In genomic region chr8:123254099-123254885, GRCm38 (mm10) we compare ENCODE assay signal across 8 mouse cellular contexts. TPM values are rescaled to one million over a fixed set of nuclear protein-coding genes. Genes with fewer than 3 reads are reported as not detected.
DNase-seq lines count a peak whose midpoint lies in the region; ATAC-seq lines count a peak whose summit lies in the region.

Gene Zfp276 (plus strand): TSS chr8:123254195.
Gene Vps9d1 (minus strand): TSS chr8:123254348.

- under 1% methylated on average over 83 of the region's 99 CpGs for whole genome bisulfite sequencing in hindbrain, embryonic 13.5 days

- H3K9ac ChIP-seq in hindbrain, embryonic 13.5 days, result peak within 1 kb of the TSS; percentile 99

- peak; percentile 78 for DNase-seq in T-cell, adult 2 months (ENCODE audit: low spot score)
- DNase-seq in cerebellum, postnatal 14 days, result peak; percentile 89 to 92
- peak; percentile 60 to 74 for DNase-seq in frontal cortex, postnatal 25 days (ENCODE audit: low spot score in 2 of 2)
- peak; percentile 61 for DNase-seq in left cerebral cortex, adult 11 months (ENCODE audit: low spot score)
- DNase-seq in lung, postnatal 4 days, result peak; percentile 92 to 93
- peak; percentile 73 for DNase-seq in retina, postnatal 7 days (ENCODE audit: low read depth, low spot score)
- peak; percentile 83 for DNase-seq in urinary bladder, adult 2 months (ENCODE audit: low spot score)

- H3K4me3 ChIP-seq in hindbrain, embryonic 13.5 days, result peak within 1 kb of the TSS; percentile 97

- peaks cover 39% of the 10 kb centered on the region for H3K4me1 ChIP-seq in hindbrain, embryonic 13.5 days (replicated peaks)

- peak within 1 kb of the TSS; percentile 99 for H3K4me2 ChIP-seq in hindbrain, embryonic 13.5 days

- H3K27ac ChIP-seq in hindbrain, embryonic 13.5 days, result peak within 1 kb of the TSS; percentile 94

- no peaks in the 10 kb centered on the region for H3K9me3 ChIP-seq in hindbrain, embryonic 13.5 days

- H3K27me3 ChIP-seq in hindbrain, embryonic 13.5 days, result no peaks in the 10 kb centered on the region

- H3K36me3 ChIP-seq in hindbrain, embryonic 13.5 days, result peaks cover 65% of the 10 kb centered on the region

- ATAC-seq in hindbrain, embryonic 13.5 days (ENCODE audit: low FRiP score), result peak; percentile 96

RNA-seq across cellular contexts. Expression of gene Zfp276, which starts in this region (rescaled TPM):
- polyA plus RNA-seq in hindbrain, embryonic 13.5 days (2015; fragmentation: Nextera tagmentation; extraction: Ambion mirVana), result 24.3 and 26.0 TPM in 2 replicates
- 20.6 and 21.3 TPM in 2 replicates for polyA plus RNA-seq in urinary bladder, adult 2 months (2012; rRNA removed)

RNA-seq across cellular contexts. Expression of gene Vps9d1, which starts in this region (rescaled TPM):
- 51.1 and 52.9 TPM in 2 replicates for polyA plus RNA-seq in hindbrain, embryonic 13.5 days (2015; fragmentation: Nextera tagmentation; extraction: Ambion mirVana)
- polyA plus RNA-seq in urinary bladder, adult 2 months (2012; rRNA removed), result 30.2 and 36.2 TPM in 2 replicates

Comparison
In these comparisons a context has a peak if more than half of its experiments do, and no peak if none do; other contexts are left out.
1. Peak in every context shown above with its lines: DNase-seq, ATAC-seq, H3K4me3 ChIP-seq and H3K27ac ChIP-seq.